Mouse (Mus musculus) lung, embryonic 14.5 days (tissue): ENCODE results near the gene Herc2. TPM values are rescaled to one million over a fixed set of nuclear protein-coding genes. Genes with fewer than 3 reads are reported as not detected.

Experiments
- ATAC-seq: fragments of 200-750 bp; cut with Nextera tagmentation; 2 replicates; pipeline ENCODE4 v1.8.0; 2017; ENCODE audit warnings: mild to moderate bottlenecking, moderate TSS enrichment, moderate library complexity; ENCODE audit not compliant: insufficient read depth
- DNase-seq: peaks from one replicate; pipeline ENCODE4 v3.0.0-alpha.2; 2015
- H3K27ac ChIP-seq: fragments of 300-500 bp; sonication (generic); 2 replicates; pipeline ENCODE4 v1.5.1; 2014; ENCODE audit warnings: low read depth, mild to moderate bottlenecking, moderate library complexity
- H3K27me3 ChIP-seq: fragments of 300-500 bp; sonication (generic); 2 replicates; pipeline ENCODE4 v1.6.1; 2014; ENCODE audit warnings: low read length, control low read depth; ENCODE audit not compliant: insufficient read depth
- H3K36me3 ChIP-seq: fragments of 300-500 bp; sonication (generic); 2 replicates; pipeline ENCODE4 v1.6.1; 2014; ENCODE audit warnings: control low read depth; ENCODE audit not compliant: insufficient read depth
- H3K4me1 ChIP-seq: fragments of 300-500 bp; sonication (generic); 2 replicates; pipeline ENCODE4 v1.6.1; 2014; ENCODE audit warnings: antibody characterized with exemption, control low read depth; ENCODE audit not compliant: insufficient read depth
- H3K4me2 ChIP-seq: fragments of 300-500 bp; sonication (generic); 2 replicates; pipeline ENCODE4 v1.6.1; 2014; ENCODE audit warnings: mild to moderate bottlenecking
- H3K4me3 ChIP-seq: fragments of 300-500 bp; sonication (generic); 2 replicates; pipeline ENCODE4 v1.5.1; 2014; ENCODE audit warnings: low read depth, low read length
- H3K9ac ChIP-seq: fragments of 300-500 bp; sonication (generic); 2 replicates; pipeline ENCODE4 v1.6.1; 2014
- H3K9me3 ChIP-seq: fragments of 300-500 bp; sonication (generic); 2 replicates; pipeline ENCODE4 v1.6.1; 2016; ENCODE audit warnings: low read depth, low read length, control low read depth
- CTCF ChIP-seq: IDR thresholded peaks from 2 replicates; pipeline ENCODE4 v1.5.1; 2016; ENCODE audit warnings: antibody characterized with exemption, low read depth
- WGBS: fragments of 180-500 bp; shearing (Covaris S2); extraction: QIAGEN DNeasy Blood & Tissue Kit; methylation state at CpG from one replicate; pipeline ENCODE4 v1.1.7; 2014; 5-methylcytosine and 5-hydroxymethylcytosine counted together
- polyA plus RNA-seq: library from polyadenylated mRNA; unstranded; fragments of >200 nt; fragmentation: Nextera tagmentation; extraction: Ambion mirVana; gene quantifications from 2 replicates; pipeline ENCODE4 v1.2.1, GENCODE M21; 2014

Gene Herc2
- polyA plus RNA-seq, 1 experiment from 2014 or later, result 29.5 TPM

GRCm38 (mm10) chr7:56239543-56239942 lies 189.5 kb downstream of the Herc2 start, which contains the start of gene Oca2:
Gene Oca2, plus strand, starts transcription at chr7:56239760.
- TF ChIP-seq CTCF, result no peak
- Histone ChIP-seq H3K4me3 (no peak within 1 kb of the TSS), H3K4me1 (no peaks in the 10 kb centered on the region), H3K9me3 (no peaks in the 10 kb centered on the region), H3K27me3 (no peaks in the 10 kb centered on the region), H3K36me3 (no peaks in the 10 kb centered on the region), H3K4me2 (no peak within 1 kb of the TSS), H3K27ac (no peak within 1 kb of the TSS), H3K9ac (no peak within 1 kb of the TSS)
- DNase-seq (peak; percentile 6), ATAC-seq (no peak)
- 40% methylated on average over 3 of the region's 3 CpGs for WGBS

- no peak overlapping the region for H3K4me2 ChIP-seq
These were observed 204.6 kb downstream of the Herc2 start for GRCm38 (mm10) chr7:56254568-56254967.

DNA sequence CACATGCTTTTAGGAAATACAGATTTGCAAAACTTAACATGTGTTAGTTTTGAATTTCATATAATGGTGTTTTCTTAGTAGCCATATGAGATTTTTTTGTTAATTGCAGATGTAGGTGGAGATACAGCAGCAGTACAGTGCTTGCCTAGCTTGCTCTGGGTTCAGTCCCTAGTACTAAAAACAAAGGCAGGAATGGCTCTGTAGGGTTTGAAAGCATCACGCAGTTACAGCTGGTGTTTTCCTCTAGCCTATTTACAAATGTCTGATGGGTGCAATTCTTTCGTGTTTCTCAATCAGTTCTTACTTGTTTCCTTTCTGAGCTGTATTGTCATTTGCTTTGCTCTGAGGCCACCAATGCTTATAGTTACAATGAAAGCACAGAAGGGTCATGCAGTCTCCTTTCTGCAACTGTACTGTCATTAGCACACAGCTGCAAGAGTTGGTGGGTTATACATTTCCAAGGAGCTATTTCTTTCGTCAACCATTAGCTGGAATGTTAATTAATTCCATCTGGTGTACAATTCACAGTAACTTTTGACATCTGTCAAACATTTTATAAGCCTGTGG lies 208.0 kb downstream of the Herc2 start:
- 74% methylated on average over 3 of the region's 3 CpGs for WGBS
- no peaks in the 10 kb centered on the region for H3K27me3 ChIP-seq
- DNase-seq, result no peak
- H3K9me3 ChIP-seq, result no peaks in the 10 kb centered on the region
- H3K9ac ChIP-seq, result no peak overlapping the region
- H3K36me3 ChIP-seq, result no peaks in the 10 kb centered on the region
- no peak overlapping the region for H3K27ac ChIP-seq
- no peaks in the 10 kb centered on the region for H3K4me1 ChIP-seq
- H3K4me2 ChIP-seq, result no peak overlapping the region
- H3K4me3 ChIP-seq, result no peak overlapping the region
- TF ChIP-seq CTCF, result no peak
- no peak for ATAC-seq

More at GRCm38 (mm10) chr7:56254568-56254967, 204.6 kb downstream of the Herc2 start:
- no peak for TF ChIP-seq CTCF
- Histone ChIP-seq H3K27ac (no peak overlapping the region), H3K36me3 (no peaks in the 10 kb centered on the region), H3K27me3 (no peaks in the 10 kb centered on the region), H3K4me1 (no peaks in the 10 kb centered on the region), H3K9ac (no peak overlapping the region), H3K4me3 (no peak overlapping the region), H3K9me3 (peaks cover 3% of the 10 kb centered on the region; the same call in 1 of the 2 replicates)
- ATAC-seq (no peak), DNase-seq (no peak)
- 83% methylated on average over 10 of the region's 10 CpGs for WGBS

- Histone ChIP-seq H3K27me3 (no peaks in the 10 kb centered on the region), H3K9ac (no peak overlapping the region), H3K4me2 (no peak overlapping the region), H3K4me1 (no peaks in the 10 kb centered on the region), H3K27ac (no peak overlapping the region), H3K36me3 (no peaks in the 10 kb centered on the region), H3K4me3 (no peak overlapping the region), H3K9me3 (no peaks in the 10 kb centered on the region)
- no peak for TF ChIP-seq CTCF
- ATAC-seq, result no peak
- 81% methylated on average over 2 of the region's 2 CpGs for WGBS
- no peak for DNase-seq
These were observed 227.5 kb downstream of the Herc2 start for GRCm38 (mm10) chr7:56277506-56277905.

Other genes with a start within 250 kb of the Herc2 start
- gene Cyfip1, start 208.5 kb upstream of the Herc2 start, polyA plus RNA-seq, result 129 and 138 TPM in 2 replicates
- gene Nipa2, start 87.7 kb upstream of the Herc2 start, polyA plus RNA-seq, result 55.8 and 57.8 TPM in 2 replicates
- gene Nipa1, start 30.2 kb upstream of the Herc2 start, polyA plus RNA-seq, result 5.1 and 6.7 TPM in 2 replicates
- not detected in 2 replicates for gene Oca2, start 189.6 kb downstream of the Herc2 start, polyA plus RNA-seq